Mouse (Mus musculus) G1E (cell line): ENCODE results near the gene Ssu72.

Source experiments
- CTCF ChIP-seq: IDR thresholded peaks from 2 replicates; pipeline ENCODE4 v1.5.1; 2012; ENCODE audit warnings: low read depth, low read length, inconsistent platforms, mixed read lengths
- GATA1 ChIP-seq: IDR thresholded peaks from 2 replicates; pipeline ENCODE4 v1.6.1; 2012; ENCODE audit warnings: borderline replicate concordance, low read length, inconsistent platforms, mixed read lengths
- POLR2AphosphoS5 ChIP-seq: IDR thresholded peaks from 2 replicates; pipeline ENCODE4 v1.6.1; 2012; ENCODE audit warnings: low read depth, low read length, inconsistent platforms; ENCODE audit not compliant: insufficient replicate concordance
- TAL1 ChIP-seq: conservative IDR thresholded peaks from 2 replicates; pipeline ENCODE4 v1.6.1; 2012; ENCODE audit warnings: low read depth, low read length, inconsistent platforms, mixed read lengths

- TF ChIP-seq CTCF (no peak), GATA1 (no peak), TAL1 (no peak), POLR2AphosphoS5 (no peak)
Observed at GRCm38 (mm10) chr4:155774971-155775740, 70.6 kb downstream of the Ssu72 start.
